Mouse (Mus musculus): ENCODE results near the gene Hmgb3. TPM values are rescaled to one million over a fixed set of nuclear protein-coding genes. Genes with fewer than 3 reads are reported as not detected.

The Hmgb3 gene
- 10 to 100 TPM; 28.7 to 48.0 TPM for polyA plus RNA-seq (2017; shearing (Covaris generic))

GRCm38 (mm10) chrX:71555415-71556114 is at the start of gene Hmgb3:
Hmgb3 (plus strand) TSS chrX:71555918.

Other genes with a start within 250 kb of the Hmgb3 start
- gene Mtmr1, start 191.2 kb upstream of the Hmgb3 start, polyA plus RNA-seq (2017; shearing (Covaris generic)): 10 to 100 TPM; 50.7 to 59.3 TPM
- 10 to 100 TPM; 14.6 to 21.9 TPM for gene Cd99l2, start 63.1 kb upstream of the Hmgb3 start, polyA plus RNA-seq (2017; shearing (Covaris generic))
- not detected for gene Gpr50, start 107.7 kb downstream of the Hmgb3 start, polyA plus RNA-seq (2017; shearing (Covaris generic))

Data from activated CD4-positive, CD25-positive, alpha-beta regulatory T cell (primary cell).